Mouse (Mus musculus) brain, embryonic 18.5 days (tissue): ENCODE data around the gene Clec2h.
"Not testable (repeated sequence)": the region's sequence is repeated elsewhere in the genome, so short reads cannot be mapped to it uniquely, and the experiment has no call there.

Experiments used
- DNase-seq: peaks from one replicate; pipeline ENCODE4 v3.0.0-alpha.2; 2012; ENCODE audit warnings: low read depth, low spot score

Gene Clec2h

DNA sequence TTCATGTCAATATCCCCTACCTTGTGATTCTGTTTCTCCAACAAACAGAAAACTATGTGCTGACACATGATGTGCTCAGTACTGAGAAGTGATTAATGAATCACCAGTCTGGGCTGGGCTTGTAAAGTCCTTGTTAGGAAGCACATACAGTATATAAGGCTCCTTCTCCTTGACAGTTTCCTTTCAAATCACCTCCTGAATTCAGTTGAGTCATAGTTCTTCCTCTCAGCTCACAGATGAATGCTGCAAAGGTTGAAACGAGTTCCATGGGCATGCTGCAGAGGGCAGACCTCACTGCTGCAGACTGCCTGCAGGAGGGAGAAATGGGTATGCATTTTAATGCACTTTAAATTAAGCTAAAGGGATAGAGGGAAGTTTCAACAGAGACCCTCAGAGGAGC lies at the start of gene Clec2h:
Gene Clec2h (plus strand): TSS at position 180 of the 400 bp plus-strand sequence.
- no peak for DNase-seq

DNA sequence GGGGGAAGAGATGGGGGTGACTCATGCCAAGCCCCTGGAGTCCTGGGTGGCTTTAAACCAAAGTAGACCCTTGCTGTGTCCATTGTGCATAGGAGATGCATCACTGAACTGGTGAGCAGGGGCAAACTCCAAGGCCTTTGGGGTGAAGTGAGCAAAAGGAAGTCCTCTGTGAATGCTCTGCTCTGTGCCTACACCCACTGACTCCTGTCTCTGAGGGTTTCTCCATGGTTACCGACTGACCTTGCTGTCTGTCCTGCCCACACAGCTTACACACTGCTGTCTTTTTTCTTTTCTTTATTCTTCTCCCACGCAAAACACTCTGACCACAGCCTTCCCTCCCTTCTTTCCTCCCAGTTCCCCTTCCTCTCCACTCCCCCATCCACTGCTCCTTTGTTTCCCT lies 39.5 kb upstream of the Clec2h start:
- DNase-seq = no peak

DNA sequence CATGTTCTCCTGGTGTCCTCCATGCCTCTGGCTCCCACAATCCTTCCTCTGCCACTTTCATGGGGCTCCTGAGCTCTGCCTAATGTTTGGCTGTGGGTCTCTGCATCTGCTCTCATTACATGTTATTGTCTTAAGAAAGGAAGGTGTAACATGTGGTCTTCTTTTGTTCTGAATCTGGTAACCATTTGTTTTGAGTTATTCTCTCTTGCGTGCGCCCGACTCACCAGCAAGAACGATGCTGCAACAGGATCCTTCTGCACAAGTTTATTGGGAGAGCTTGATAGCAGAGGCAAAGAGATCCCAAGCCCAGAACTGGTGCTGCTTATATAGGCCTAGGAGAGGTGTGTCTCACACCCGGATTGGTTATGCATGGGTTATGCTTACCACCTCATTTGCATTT lies 38.8 kb upstream of the Clec2h start, which contains the start of gene Klrb1a:
Gene Klrb1a (minus strand): TSS at position 101 of the 400 bp plus-strand sequence.
- DNase-seq = not testable (repeated sequence)

DNA sequence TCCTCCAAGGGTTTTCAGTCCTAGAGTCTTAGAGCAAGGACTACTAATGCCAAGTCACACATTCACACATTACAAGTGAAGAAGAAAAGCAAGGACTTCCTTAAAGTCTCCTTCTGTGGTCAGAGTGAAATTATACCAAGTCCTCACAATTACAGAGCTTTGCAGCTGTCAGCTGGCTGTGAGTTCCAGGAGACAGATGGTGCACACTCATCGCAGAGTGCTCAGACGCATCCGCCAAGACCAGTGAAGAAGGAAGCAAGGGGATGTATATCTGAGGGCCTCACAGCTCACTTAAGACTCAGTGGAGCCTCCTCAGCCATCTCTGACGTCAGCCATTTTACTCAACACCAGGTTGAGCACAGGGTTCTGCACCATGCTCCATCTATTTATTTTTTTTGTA lies 37.8 kb upstream of the Clec2h start:
- DNase-seq = no peak

DNA sequence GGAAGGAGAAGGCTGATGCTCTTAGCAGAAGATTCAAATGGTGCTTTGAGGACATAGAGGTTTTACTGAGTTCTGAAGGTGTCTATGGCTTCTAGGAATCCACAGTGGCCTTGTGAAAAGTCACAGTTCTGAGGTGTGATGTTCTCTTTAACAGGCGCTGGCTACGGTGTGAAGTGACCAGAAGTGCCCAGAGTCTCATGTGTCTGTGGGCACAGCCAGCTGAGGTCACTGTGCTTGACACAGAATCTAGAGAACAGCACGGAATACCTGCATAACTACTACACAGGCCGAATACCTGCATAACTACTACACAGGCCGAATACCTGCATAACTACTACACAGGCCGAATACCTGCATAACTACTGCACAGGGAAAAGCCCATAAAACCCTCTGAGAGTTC lies 36.9 kb upstream of the Clec2h start:
- not testable (repeated sequence) for DNase-seq

DNA sequence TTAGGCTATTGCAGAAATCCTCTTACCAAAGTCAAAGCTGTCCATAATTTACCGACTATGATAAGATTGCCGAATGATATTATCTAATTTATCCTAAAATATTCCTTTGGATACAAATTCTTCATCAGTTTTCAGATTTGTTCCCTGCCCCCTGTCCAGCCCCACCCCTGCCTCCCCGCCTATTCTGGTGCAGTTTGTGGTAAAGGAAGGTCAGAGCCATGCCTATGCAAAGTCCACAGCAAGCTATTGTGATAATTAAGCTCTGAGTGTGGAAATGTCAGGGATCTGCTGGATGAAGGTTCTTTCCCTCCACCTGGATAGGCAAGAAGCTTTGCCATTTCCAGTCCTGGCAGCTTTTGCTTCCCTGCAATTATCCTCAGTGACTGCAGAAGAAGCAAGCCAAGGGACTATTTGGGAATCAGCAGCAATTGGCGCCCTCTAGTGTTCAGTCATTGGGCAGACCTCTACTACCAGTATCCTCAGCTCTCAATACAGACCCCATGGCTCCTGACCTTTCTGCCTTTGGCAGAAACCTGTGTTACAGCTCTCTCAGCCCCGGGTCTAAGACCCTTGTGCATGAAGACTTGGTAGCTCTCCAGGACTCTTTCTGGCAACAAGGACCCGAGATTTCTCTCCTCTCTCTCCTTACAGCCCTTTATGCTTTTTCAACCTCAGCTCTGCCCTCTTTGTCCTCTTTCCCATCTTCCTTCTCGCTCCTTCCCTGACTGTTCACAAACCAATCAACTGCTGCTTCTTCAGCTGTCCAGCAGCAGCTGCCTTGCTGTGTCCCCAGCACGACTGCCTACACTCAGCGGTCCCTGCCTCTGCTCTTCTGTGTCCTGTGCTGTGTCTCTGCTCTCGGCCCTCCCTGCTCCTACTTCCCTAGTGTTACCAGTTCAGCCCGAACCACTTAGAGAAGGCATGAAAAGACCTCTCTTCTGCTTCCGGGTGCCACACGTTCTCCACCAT lies 32.1 kb upstream of the Clec2h start:
- DNase-seq = peak; percentile 50

DNA sequence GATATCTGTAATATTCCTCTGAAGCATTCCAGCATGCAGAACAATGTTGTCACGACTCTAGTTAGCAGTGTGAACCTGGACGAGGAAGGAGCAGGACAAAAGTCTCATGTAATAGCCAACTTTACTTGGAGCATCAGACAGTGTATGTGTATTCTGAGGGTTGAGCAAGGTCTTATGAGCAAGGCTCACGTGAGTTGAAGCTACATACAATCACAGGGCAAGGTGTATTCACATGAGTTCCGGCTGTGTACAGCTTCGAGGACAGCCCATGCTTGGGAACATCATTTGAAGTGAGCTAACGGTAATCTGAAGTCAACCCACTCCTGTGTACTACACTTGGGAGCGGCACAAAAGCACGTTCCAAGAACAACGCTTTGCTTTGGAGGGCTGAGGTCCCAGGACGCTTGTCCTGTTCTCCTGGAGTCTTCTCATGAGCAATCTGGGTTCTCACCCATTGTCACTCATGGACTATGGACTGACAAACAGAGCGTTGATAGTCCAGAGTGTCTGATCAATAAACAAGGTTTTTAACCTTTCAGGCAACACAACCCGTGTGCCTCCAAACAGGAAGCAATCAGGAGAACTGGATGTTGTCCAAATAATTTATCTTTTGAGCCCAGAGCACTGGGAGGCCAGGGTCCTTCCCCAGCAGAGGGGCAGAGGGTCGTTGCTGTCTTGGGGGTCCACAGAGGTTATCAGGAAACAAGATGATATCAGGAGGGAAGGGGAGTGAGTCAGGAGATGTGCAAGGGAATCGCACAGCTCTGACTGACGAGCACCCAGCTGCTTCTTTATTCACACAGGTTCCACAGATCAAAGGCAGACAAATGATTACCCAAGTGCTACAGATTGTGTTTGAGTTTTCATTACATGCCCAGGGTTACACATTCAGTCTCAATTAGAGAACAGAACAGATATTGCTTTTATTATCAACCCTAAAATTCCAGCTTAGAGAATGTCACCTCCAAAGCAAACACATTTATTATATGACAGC lies 31.0 kb upstream of the Clec2h start:
- DNase-seq = not testable (repeated sequence)

DNA sequence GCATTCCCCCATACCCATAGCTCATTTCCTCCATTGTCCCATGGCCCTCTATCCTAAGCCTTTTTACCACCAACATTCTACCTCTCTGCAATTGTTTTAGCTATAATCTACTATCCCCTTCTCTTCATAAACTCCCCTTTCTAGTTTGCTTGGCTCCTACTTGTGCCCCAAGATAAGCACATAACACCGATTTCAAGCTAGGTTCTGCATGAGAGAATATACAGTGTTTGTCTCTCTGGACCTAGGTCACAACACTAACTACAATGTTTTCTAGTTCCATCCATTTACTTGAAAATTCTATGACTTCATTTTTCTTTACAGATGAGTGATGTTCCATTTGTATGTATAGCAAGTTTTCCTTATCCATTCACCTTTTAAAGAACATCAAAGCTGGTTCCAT lies 21.5 kb upstream of the Clec2h start:
- no peak for DNase-seq

DNA sequence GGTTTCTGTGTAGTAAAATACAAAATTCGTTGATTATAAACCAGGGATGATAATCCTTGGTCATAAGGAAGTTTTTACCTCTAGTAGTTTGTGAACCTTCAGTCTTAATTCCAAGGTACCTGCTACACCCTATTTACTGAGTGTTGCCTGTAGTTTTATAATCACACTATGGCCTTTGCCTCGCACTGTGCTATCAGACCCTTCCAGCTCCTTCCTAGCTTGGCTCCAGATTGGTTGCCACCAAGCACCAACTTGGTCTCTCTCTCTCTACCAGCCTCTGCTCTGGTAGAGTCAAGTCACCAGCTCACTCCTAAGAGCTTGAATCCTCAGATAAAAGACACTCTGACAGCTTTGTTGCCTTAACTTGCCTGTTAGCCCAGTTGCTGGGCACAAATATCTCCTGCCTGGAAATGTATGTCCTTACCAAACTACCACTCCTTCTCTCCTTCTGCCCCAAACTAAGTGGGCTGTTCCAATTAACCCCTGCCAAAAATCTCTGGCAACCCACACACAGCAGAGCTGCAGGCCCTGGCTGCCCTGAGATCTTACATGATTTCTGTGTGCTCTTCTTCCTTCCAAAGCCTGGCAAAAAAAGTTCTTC lies 21.0 kb upstream of the Clec2h start:
- DNase-seq = no peak

DNA sequence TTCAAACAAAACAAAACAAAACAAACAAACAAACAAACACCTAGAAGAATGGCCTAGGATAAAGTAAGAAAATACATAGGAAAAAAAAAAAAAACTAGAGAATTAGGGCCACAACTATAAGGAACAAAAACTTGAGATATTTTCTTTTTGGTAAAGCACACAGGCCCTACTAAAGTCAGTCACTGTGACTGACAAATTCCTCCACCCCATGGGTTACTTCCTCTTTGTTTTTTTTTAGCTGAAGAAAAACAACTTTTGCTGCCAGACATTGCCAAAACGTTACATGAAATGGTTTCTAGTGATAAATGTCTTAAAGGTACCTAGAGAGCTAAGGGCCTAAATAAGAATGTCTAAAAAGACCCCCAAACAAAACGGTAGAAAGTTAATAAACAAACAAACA lies 18.2 kb upstream of the Clec2h start:
- no peak for DNase-seq

DNA sequence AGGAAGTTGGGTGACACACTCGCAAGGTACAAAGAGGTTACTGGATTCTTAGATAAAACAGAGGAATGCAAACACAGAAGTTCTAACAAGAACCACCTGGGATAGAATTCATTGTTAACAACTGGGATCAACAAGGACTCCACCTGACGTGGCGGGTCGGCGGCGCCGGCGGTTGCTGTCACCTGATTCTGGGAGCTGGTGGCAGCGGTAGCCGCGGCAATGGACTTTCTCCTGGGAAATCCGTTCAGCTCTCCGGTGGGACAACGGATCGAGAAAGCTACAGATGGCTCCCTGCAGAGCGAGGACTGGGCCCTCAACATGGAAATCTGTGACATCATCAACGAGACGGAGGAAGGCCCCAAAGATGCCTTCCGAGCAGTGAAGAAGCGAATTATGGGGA lies 17.5 kb upstream of the Clec2h start:
- not testable (repeated sequence) for DNase-seq

DNA sequence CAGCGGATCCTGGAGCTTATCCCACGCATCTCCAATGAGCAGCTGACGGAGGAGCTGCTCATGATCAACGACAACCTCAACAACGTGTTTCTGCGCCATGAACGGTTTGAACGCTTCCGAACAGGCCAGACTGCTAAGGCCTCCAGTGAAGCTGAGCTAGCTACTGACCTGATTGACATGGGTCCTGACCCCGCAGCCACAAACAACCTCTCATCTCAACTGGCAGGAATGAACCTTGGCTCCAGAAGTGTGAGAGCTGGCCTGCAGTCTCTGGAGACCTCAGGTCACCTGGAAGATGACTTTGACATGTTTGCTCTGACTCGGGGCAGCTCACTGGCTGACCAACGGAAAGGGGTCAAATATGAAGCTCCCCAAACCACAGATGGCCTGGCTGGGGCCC lies 16.5 kb upstream of the Clec2h start:
- DNase-seq = not testable (repeated sequence)

DNA sequence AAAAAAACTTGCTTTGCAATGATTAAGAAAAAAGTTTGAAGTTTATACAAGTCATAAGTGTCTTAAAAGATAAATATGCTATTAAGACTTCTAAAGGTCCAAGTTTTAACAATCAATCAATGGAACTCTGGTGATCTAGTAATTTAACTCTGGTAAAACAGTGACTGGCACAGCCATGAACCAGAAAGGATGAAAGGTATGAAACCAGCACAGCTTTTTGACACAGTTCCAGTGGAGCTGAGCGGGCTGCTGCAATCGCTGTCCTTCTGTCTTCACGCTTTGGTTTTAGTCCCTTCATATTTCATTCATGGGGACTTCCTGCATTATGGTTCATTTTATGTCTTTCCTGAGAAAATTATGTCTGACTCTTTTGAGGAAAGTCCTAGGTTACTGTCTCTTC lies 12.5 kb upstream of the Clec2h start:
- DNase-seq = no peak

DNA sequence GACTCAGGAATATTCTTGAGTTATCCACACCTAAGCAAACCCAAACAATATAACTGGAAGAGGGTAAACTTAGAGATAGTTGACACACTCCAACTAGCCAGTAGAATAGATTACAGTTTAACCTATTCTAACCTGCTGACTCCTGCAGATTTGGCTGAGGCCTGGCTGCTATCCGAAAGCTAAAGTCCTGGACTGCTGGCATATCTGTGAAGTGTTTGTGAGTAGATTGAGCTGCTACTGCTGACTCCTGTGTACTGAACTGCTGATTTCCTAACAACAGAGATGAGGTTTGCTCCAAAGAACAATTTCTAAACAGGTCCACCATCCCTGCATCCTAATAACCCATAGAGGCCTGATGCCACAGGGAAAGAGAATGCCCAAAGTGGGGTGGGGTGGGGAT lies 12.0 kb upstream of the Clec2h start:
- no peak for DNase-seq

DNA sequence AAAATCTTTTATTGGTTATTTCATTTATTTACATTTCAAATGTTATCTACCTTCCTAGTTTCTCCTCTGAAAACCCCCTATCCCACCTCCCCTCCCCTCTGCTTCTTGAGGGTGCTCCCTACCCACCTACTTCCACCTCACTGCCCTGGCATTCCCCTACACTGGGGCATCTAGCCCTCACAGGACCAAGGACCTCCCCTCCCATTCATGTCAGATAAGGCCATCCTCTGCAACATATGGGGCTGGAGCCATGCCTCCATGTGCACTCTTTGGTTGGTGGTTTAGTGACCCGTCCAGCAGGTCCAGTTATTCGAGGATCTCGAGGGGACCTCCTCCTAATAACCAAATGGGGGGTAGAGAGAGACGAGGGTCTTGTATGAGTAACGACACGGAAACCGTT lies 11.4 kb upstream of the Clec2h start:
- not testable (repeated sequence) for DNase-seq

DNA sequence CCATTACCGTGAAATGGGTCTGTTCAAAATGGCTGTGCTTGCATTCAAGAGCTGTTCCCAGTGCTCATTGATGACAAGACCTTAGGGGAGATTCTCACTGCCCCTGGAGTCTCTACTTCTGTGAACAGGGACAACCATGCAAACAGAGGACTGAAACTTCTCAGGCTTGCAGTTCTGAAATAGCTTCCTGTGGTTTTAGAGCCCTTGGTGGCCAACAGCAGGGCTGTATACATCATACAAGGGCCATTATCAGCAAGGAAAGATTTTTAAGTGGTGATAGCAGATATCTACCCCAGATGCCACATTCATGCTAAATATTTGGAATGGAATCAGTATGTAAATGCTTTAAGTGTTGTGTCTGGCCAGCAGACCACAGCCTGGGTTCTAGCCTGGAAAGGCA lies 9.2 kb upstream of the Clec2h start:
- no peak for DNase-seq

DNA sequence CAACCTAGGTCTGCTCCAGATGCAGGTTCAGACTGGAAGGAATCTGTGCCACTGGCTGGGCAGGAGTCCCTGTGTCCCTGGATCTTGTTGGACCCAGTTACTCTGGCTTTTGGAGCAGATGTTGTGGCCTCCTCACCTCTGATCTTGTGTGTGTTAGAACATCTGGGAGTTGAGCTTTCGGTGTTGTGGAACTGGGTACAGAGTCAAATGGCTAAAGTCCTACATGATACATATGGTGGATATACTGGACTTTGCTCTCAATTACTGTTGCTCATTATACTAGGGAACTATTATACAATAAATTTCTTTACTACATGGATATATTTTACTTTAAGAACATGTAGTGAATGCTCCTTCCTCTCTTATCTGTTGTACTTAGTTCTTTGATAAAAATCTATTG lies 936 bp upstream of the Clec2h start:
- no peak for DNase-seq

DNA sequence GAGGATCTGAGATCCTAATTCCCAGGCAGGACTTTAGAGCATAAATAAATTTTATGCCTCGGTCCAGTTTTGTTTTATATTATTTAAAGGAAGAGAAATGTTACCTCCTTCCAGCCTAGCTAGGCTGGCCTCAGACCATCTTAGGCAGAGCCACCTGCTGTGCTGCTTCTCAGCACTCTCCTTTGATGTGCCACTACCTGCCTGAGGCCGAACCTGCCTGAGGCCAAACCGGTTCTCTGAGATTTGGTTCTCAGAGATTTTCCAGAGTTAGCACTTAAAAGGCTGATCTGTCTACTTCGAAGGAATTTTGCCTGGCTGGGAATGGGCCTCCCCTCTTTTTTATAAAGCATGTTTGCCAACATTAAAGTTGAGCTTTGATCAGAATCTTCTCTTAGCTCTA lies 7.8 kb downstream of the Clec2h start:
- no peak for DNase-seq

DNA sequence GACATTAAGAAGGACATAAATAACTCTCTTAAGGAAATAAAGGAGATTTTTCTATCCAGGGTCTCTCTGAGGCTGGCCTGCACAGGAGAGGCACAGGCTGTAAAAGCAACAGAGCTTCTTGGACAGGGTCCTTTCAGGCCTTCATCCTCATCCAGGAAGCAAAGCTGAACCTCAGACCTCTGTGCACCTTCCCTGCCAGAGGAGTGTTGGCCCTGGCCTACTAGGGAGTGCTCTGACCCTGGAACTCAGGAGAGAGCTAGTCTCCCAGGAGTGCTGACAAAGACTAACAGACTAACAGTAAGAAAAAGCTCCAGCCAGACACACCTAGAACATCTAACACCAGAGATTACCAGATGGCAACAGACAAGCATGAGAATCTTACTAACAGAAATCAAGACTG lies 17.4 kb downstream of the Clec2h start:
- no peak for DNase-seq

DNA sequence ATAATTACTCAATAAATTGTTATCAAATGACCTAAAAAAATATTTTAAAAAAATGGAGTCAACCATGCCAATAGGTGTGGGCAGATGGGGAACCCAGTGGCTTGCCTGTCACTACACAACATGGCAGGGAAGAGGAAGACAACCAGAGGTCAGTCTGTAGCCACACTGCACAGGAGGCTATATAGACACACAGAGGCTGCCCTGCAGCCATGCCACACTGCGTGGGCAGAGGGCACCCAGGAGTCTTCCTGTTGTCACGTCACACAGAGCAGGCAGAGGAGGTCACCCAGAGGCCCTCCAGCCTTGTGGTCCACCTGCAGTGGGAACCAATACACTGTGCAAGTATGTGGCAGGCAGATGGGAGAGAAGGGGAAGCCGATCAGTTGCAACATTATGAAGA lies 39.5 kb downstream of the Clec2h start:
- DNase-seq = no peak

DNA sequence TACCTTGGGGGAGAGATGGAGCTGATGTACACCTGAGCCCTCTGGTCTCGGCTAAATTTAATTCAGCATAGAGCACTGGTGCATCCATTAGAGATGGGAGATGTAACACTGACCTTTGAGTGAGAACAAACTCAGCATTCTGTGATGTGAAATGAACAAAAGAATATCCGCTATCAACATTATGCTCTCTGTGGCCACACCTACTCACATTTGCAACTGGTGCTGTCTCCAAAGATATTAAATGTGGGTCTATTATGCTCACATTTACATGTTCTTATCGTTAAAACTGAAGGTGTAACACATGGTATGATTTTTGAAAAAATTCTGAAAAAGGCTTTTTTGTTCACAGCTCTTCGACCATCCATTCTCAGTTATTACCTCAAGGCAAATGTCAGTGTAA lies 60.8 kb downstream of the Clec2h start, which contains the start of gene Klrb1:
Gene Klrb1 (minus strand): TSS at position 101 of the 400 bp plus-strand sequence.
- no peak for DNase-seq
